Mouse (Mus musculus) intestine, embryonic 14.5 days (tissue): Measurements from ENCODE around the gene Mrpl51. TPM values are rescaled to one million over a fixed set of nuclear protein-coding genes. Genes with fewer than 3 reads are reported as not detected.
"Not testable (repeated sequence)": the region's sequence is repeated elsewhere in the genome, so short reads cannot be mapped to it uniquely, and the experiment has no call there.

Experiments
- ATAC-seq: fragments of 200-750 bp; cut with Nextera tagmentation; replicated peaks from 2 replicates; pipeline ENCODE4 v1.8.0; 2017; ENCODE audit warnings: low read depth, moderate number of reproducible peaks, moderate TSS enrichment, moderate library complexity; ENCODE audit not compliant: low FRiP score, low TSS enrichment
- DNase-seq: peaks from one replicate; pipeline ENCODE4 v3.0.0-alpha.2; 2018; ENCODE audit warnings: low spot score
- H3K27ac ChIP-seq: fragments of 300-500 bp; sonication (generic); 2 replicates; pipeline ENCODE4 v1.5.1; 2014; ENCODE audit warnings: low read depth, mild to moderate bottlenecking, control low read depth
- H3K27me3 ChIP-seq: fragments of 300-500 bp; sonication (generic); replicated peaks from 2 replicates; pipeline ENCODE4 v1.6.1; 2014; ENCODE audit warnings: low read length, control low read depth; ENCODE audit not compliant: control insufficient read depth, insufficient read depth
- H3K36me3 ChIP-seq: fragments of 300-500 bp; sonication (generic); 2 replicates; pipeline ENCODE4 v1.6.1; 2014; ENCODE audit warnings: low read length, control low read depth; ENCODE audit not compliant: control insufficient read depth, insufficient read depth
- H3K4me1 ChIP-seq: fragments of 300-500 bp; sonication (generic); replicated peaks from 2 replicates; pipeline ENCODE4 v1.6.1; 2014; ENCODE audit warnings: low read length, control low read depth, mixed read lengths; ENCODE audit not compliant: control insufficient read depth, insufficient read depth
- H3K4me2 ChIP-seq: fragments of 300-500 bp; sonication (generic); 2 replicates; pipeline ENCODE4 v1.6.1; 2014; ENCODE audit warnings: low read length
- H3K4me3 ChIP-seq: fragments of 300-500 bp; sonication (generic); 2 replicates; pipeline ENCODE4 v1.5.1; 2014; ENCODE audit warnings: low read depth, low read length, control low read depth, mixed read lengths
- H3K9ac ChIP-seq: fragments of 300-500 bp; sonication (generic); 2 replicates; pipeline ENCODE4 v1.6.1; 2014; ENCODE audit warnings: mild to moderate bottlenecking, low read length
- H3K9me3 ChIP-seq: fragments of 300-500 bp; sonication (generic); 2 replicates; pipeline ENCODE4 v1.6.1; 2016; ENCODE audit warnings: low read length, control low read depth; ENCODE audit not compliant: control insufficient read depth
- WGBS: fragments of 180-500 bp; shearing (Covaris S2); extraction: QIAGEN DNeasy Blood & Tissue Kit; methylation state at CpG from one replicate; pipeline ENCODE4 v1.1.7; 2014; 5-methylcytosine and 5-hydroxymethylcytosine counted together
- polyA plus RNA-seq: library from polyadenylated mRNA; unstranded; fragments of >200 nt; fragmentation: Nextera tagmentation; extraction: Ambion mirVana; gene quantifications from 2 replicates; pipeline ENCODE4 v1.2.1, GENCODE M21; 2014

Gene Mrpl51
- polyA plus RNA-seq, 1 experiment from 2014 or later = 221 TPM

GRCm38 (mm10) chr6:125155262-125155661 lies 36.3 kb upstream of the Mrpl51 start:
- DNase-seq (no peak), ATAC-seq (no peak)
- no peak overlapping the region for H3K27ac ChIP-seq
- no peaks in the 10 kb centered on the region for H3K9me3 ChIP-seq
- H3K9ac ChIP-seq = no peak overlapping the region
- 71% methylated on average over 8 of the region's 8 CpGs for WGBS
- H3K4me1 ChIP-seq = no peaks in the 10 kb centered on the region
- no peak overlapping the region for H3K4me2 ChIP-seq
- no peak overlapping the region for H3K4me3 ChIP-seq
- peaks cover 44% of the 10 kb centered on the region for H3K36me3 ChIP-seq
- no peaks in the 10 kb centered on the region for H3K27me3 ChIP-seq

GRCm38 (mm10) chr6:125156491-125156890 lies 35.1 kb upstream of the Mrpl51 start:
- Histone ChIP-seq H3K9ac (no peak overlapping the region), H3K27ac (no peak overlapping the region), H3K27me3 (no peaks in the 10 kb centered on the region), H3K4me1 (0 out of 2 replicates have a peak, but pooled peaks cover 8% of the 10 kb centered on the region), H3K9me3 (no peaks in the 10 kb centered on the region), H3K4me3 (no peak overlapping the region), H3K4me2 (no peak overlapping the region), H3K36me3 (peaks cover 56% of the 10 kb centered on the region)
- DNase-seq (no peak), ATAC-seq (no peak)
- WGBS = 81% methylated on average over 3 of the region's 3 CpGs

- DNase-seq = no peak
- Histone ChIP-seq H3K9ac (no peak overlapping the region), H3K27me3 (no peaks in the 10 kb centered on the region), H3K36me3 (peaks cover 55% of the 10 kb centered on the region), H3K4me1 (0 out of 2 replicates have a peak, but pooled peaks cover 8% of the 10 kb centered on the region), H3K4me3 (no peak overlapping the region), H3K27ac (no peak overlapping the region), H3K9me3 (no peaks in the 10 kb centered on the region), H3K4me2 (no peak overlapping the region)
- ATAC-seq = no peak
- WGBS = 62% methylated on average over 7 of the region's 7 CpGs
These were observed 34.5 kb upstream of the Mrpl51 start for GRCm38 (mm10) chr6:125156903-125157614.

GRCm38 (mm10) chr6:125158944-125159492 lies 32.6 kb upstream of the Mrpl51 start:
- H3K27me3 ChIP-seq = no peaks in the 10 kb centered on the region
- no peak overlapping the region for H3K9ac ChIP-seq
- no peak for DNase-seq
- ATAC-seq = no peak
- no peak overlapping the region for H3K4me3 ChIP-seq
- H3K36me3 ChIP-seq = peaks cover 51% of the 10 kb centered on the region
- H3K4me2 ChIP-seq = no peak overlapping the region
- H3K9me3 ChIP-seq = no peaks in the 10 kb centered on the region
- H3K4me1 ChIP-seq = peaks cover 17% of the 10 kb centered on the region
- WGBS = 85% methylated on average over 15 of the region's 15 CpGs
- H3K27ac ChIP-seq = no peak overlapping the region

- ATAC-seq = no peak
- DNase-seq = no peak
- H3K36me3 ChIP-seq = peaks cover 54% of the 10 kb centered on the region
These were observed 31.6 kb upstream of the Mrpl51 start for GRCm38 (mm10) chr6:125159773-125160557.

GRCm38 (mm10) chr6:125160558-125160853 lies 31.1 kb upstream of the Mrpl51 start:
- no peak overlapping the region for H3K4me2 ChIP-seq
- no peaks in the 10 kb centered on the region for H3K27me3 ChIP-seq
- H3K9ac ChIP-seq = no peak overlapping the region
- H3K27ac ChIP-seq = peak overlapping the region; percentile 45; the same call in 1 of the 2 replicates
- H3K9me3 ChIP-seq = no peaks in the 10 kb centered on the region
- H3K36me3 ChIP-seq = peaks cover 54% of the 10 kb centered on the region
- H3K4me1 ChIP-seq = peaks cover 19% of the 10 kb centered on the region
- ATAC-seq = no peak
- H3K4me3 ChIP-seq = no peak overlapping the region
- 42% methylated on average over 10 of the region's 10 CpGs for WGBS
- no peak for DNase-seq

More at GRCm38 (mm10) chr6:125159773-125160557, 31.6 kb upstream of the Mrpl51 start:
- H3K4me3 ChIP-seq = no peak overlapping the region
- peaks cover 19% of the 10 kb centered on the region for H3K4me1 ChIP-seq
- WGBS = 71% methylated on average over 7 of the region's 7 CpGs
- no peak overlapping the region for H3K4me2 ChIP-seq
- no peaks in the 10 kb centered on the region for H3K9me3 ChIP-seq
- H3K9ac ChIP-seq = no peak overlapping the region
- H3K27me3 ChIP-seq = no peaks in the 10 kb centered on the region
- H3K27ac ChIP-seq = peak overlapping the region; percentile 45; the same call in 1 of the 2 replicates

GRCm38 (mm10) chr6:125160854-125161760 lies 30.5 kb upstream of the Mrpl51 start:
- 16% methylated on average over 22 of the region's 22 CpGs for WGBS
- H3K9ac ChIP-seq = no peak overlapping the region
- H3K36me3 ChIP-seq = peaks cover 54% of the 10 kb centered on the region

GRCm38 (mm10) chr6:125161971-125162370 lies 29.6 kb upstream of the Mrpl51 start:
- 16% methylated on average over 3 of the region's 5 CpGs for WGBS
- not testable (repeated sequence) for H3K9ac ChIP-seq, ATAC-seq, H3K9me3 ChIP-seq, H3K4me2 ChIP-seq, H3K27ac ChIP-seq, H3K27me3 ChIP-seq, H3K4me3 ChIP-seq
- DNase-seq = peak; percentile 84
- Histone ChIP-seq H3K4me1 (peaks cover 24% of the 10 kb centered on the region), H3K36me3 (peaks cover 54% of the 10 kb centered on the region)

More at GRCm38 (mm10) chr6:125160854-125161760, 30.5 kb upstream of the Mrpl51 start:
- Histone ChIP-seq H3K27me3 (no peaks in the 10 kb centered on the region), H3K27ac (peak overlapping the region; percentile 45; the same call in 1 of the 2 replicates), H3K4me2 (no peak overlapping the region), H3K9me3 (no peaks in the 10 kb centered on the region), H3K4me3 (no peak overlapping the region), H3K4me1 (peaks cover 19% of the 10 kb centered on the region)
- ATAC-seq (peak; percentile 10; the same call in 1 of the 2 replicates), DNase-seq (peak; percentile 81)
